Mouse (Mus musculus) liver, embryonic 15.5 days (tissue): Measurements from ENCODE around the gene Jam3. TPM values are rescaled to one million over a fixed set of nuclear protein-coding genes. Genes with fewer than 3 reads are reported as not detected.

Source experiments
- ATAC-seq: fragments of 200-750 bp; cut with Nextera tagmentation; 2 replicates; pipeline ENCODE4 v1.8.0; 2017; ENCODE audit warnings: moderate number of reproducible peaks, mild to moderate bottlenecking, moderate library complexity; ENCODE audit not compliant: insufficient read depth
- H3K27ac ChIP-seq: fragments of 300-500 bp; sonication (generic); replicated peaks from 2 replicates; pipeline ENCODE4 v1.5.1; 2015; ENCODE audit warnings: mild to moderate bottlenecking, inconsistent platforms
- H3K27me3 ChIP-seq: fragments of 300-500 bp; sonication (generic); 2 replicates; pipeline ENCODE4 v1.6.1; 2015; ENCODE audit warnings: mild to moderate bottlenecking, inconsistent platforms
- H3K36me3 ChIP-seq: fragments of 300-500 bp; sonication (generic); replicated peaks from 2 replicates; pipeline ENCODE4 v1.6.1; 2015; ENCODE audit warnings: moderate library complexity, mild to moderate bottlenecking, inconsistent platforms
- H3K4me1 ChIP-seq: fragments of 300-500 bp; sonication (generic); replicated peaks from 2 replicates; pipeline ENCODE4 v1.6.1; 2015; ENCODE audit warnings: inconsistent platforms
- H3K4me2 ChIP-seq: fragments of 300-500 bp; sonication (generic); 2 replicates; pipeline ENCODE4 v1.6.1; 2015; ENCODE audit warnings: moderate library complexity, mild to moderate bottlenecking, inconsistent platforms
- H3K4me3 ChIP-seq: fragments of 300-500 bp; sonication (generic); replicated peaks from 2 replicates; pipeline ENCODE4 v1.5.1; 2015; ENCODE audit warnings: mild to moderate bottlenecking, inconsistent platforms
- H3K9ac ChIP-seq: fragments of 300-500 bp; sonication (generic); 2 replicates; pipeline ENCODE4 v1.6.1; 2015; ENCODE audit warnings: moderate library complexity, mild to moderate bottlenecking, inconsistent platforms
- H3K9me3 ChIP-seq: fragments of 300-500 bp; sonication (generic); replicated peaks from 2 replicates; pipeline ENCODE4 v1.6.1; 2016; ENCODE audit warnings: inconsistent platforms
- WGBS: fragments of 180-500 bp; shearing (Covaris S2); methylation state at CpG from one replicate; pipeline ENCODE4 v1.1.7; 2015; ENCODE audit warnings: mixed read lengths; ENCODE audit not compliant: insufficient replicate concordance; 5-methylcytosine and 5-hydroxymethylcytosine counted together
- polyA plus RNA-seq: library from polyadenylated mRNA; unstranded; fragments of >200 nt; fragmentation: Nextera tagmentation; extraction: Ambion mirVana; gene quantifications from 2 replicates; pipeline ENCODE4 v1.2.1, GENCODE M21; 2015

The Jam3 gene
- polyA plus RNA-seq, 1 experiment from 2014 or later = 3.4 TPM

DNA sequence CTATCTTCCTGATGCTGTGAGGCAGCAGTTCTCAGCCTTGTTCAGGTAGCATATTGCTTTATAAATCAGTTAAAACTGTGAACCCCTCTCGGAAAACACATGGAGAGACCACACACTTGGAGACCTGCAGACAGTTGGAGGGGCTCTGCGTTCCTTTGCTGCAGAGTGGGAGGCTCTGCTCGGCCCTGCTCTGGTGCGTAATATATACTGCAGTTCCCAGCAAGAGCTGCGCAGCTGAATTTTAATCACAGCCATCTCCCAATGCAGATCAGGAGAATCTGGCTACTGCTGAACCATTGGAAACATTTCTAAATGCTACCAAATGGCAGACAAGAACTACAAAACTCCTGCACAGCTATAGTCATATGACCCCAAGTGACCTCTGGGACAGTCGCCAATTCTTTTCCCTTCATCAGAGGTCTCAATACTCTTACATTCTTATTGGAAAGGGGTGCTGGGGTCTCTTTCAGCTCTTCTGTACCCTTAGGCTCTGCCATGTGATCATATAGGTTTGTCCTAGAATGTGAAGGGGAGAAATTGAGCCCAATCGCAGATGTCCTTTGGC lies 33.5 kb upstream of the Jam3 start:
- Histone ChIP-seq H3K27ac (no peak overlapping the region), H3K4me2 (no peak overlapping the region), H3K9me3 (no peaks in the 10 kb centered on the region), H3K27me3 (no peaks in the 10 kb centered on the region), H3K36me3 (no peaks in the 10 kb centered on the region), H3K4me1 (no peaks in the 10 kb centered on the region; the same call in 1 of the 2 replicates), H3K4me3 (no peak overlapping the region), H3K9ac (no peak overlapping the region)
- ATAC-seq = no peak
- WGBS = 71% methylated on average over 7 of the region's 7 CpGs

GRCm38 (mm10) chr9:27185820-27186219 lies 30.6 kb upstream of the Jam3 start:
- no peak for ATAC-seq

GRCm38 (mm10) chr9:27182087-27182486 lies 26.9 kb upstream of the Jam3 start:
- H3K4me3 ChIP-seq = no peak overlapping the region
- no peak overlapping the region for H3K4me2 ChIP-seq
- WGBS = 48% methylated on average over 5 of the region's 5 CpGs
- no peaks in the 10 kb centered on the region for H3K4me1 ChIP-seq
- no peaks in the 10 kb centered on the region for H3K27me3 ChIP-seq
- ATAC-seq = no peak
- no peak overlapping the region for H3K27ac ChIP-seq
- H3K9me3 ChIP-seq = no peaks in the 10 kb centered on the region
- no peak overlapping the region for H3K9ac ChIP-seq
- H3K36me3 ChIP-seq = no peaks in the 10 kb centered on the region

More at GRCm38 (mm10) chr9:27185820-27186219, 30.6 kb upstream of the Jam3 start:
- H3K9me3 ChIP-seq = no peaks in the 10 kb centered on the region
- no peaks in the 10 kb centered on the region for H3K4me1 ChIP-seq
- no peak overlapping the region for H3K9ac ChIP-seq
- no peak overlapping the region for H3K27ac ChIP-seq
- no peak overlapping the region for H3K4me2 ChIP-seq
- H3K4me3 ChIP-seq = no peak overlapping the region
- H3K36me3 ChIP-seq = no peaks in the 10 kb centered on the region
- no peaks in the 10 kb centered on the region for H3K27me3 ChIP-seq

- H3K27ac ChIP-seq = no peak overlapping the region
- H3K27me3 ChIP-seq = no peaks in the 10 kb centered on the region
- H3K36me3 ChIP-seq = no peaks in the 10 kb centered on the region
- H3K4me3 ChIP-seq = no peak overlapping the region
- H3K9me3 ChIP-seq = no peaks in the 10 kb centered on the region
- H3K4me2 ChIP-seq = no peak overlapping the region
- no peak overlapping the region for H3K9ac ChIP-seq
- H3K4me1 ChIP-seq = no peaks in the 10 kb centered on the region
- ATAC-seq = no peak
- WGBS = 32% methylated on average over 3 of the region's 3 CpGs
These were observed 25.3 kb upstream of the Jam3 start for GRCm38 (mm10) chr9:27180492-27180891.

DNA sequence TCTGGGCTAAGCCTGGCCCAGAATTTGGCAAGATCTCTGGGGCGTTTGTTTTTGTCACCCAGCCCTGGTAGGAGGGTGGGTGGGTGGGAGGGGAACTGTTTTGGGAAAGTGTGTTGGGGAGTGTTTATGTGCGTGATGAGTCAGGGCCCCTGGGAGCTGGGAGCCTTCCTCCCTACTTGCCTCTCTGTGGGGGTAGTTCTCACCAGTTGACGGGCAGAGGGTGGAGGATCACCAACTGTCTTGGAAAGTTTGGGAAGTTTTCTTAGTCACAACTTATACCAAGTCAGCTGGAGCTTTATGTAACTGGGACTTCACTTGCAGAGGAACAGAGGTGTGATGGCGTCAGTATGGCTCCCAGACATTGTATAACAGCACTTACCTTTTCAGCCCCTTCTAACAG lies 23.7 kb upstream of the Jam3 start:
- Histone ChIP-seq H3K9ac (no peak overlapping the region), H3K9me3 (no peaks in the 10 kb centered on the region), H3K36me3 (no peaks in the 10 kb centered on the region), H3K4me3 (no peak overlapping the region), H3K4me1 (no peaks in the 10 kb centered on the region), H3K27me3 (no peaks in the 10 kb centered on the region), H3K4me2 (no peak overlapping the region), H3K27ac (no peak overlapping the region)
- WGBS = 42% methylated on average over 4 of the region's 4 CpGs
- ATAC-seq = no peak

DNA sequence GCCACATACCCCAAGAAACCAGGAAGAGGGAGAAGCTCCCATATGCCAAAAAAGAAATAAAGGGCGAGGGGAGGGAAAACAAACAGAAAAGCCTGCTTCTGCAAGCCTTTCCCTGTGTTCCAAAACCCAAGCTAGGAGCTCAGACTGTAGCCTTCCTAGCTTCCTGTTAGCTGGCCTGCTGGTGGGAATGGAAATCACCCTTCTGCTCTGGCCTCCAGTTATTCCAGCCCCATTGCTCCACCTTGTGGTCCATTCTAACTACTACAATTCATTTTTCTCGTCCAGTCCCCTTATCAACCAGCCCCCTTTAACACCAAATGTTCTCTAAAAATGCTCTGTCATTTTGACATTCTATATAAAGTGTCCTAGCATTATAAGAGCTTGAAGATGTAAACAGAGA lies 20.9 kb upstream of the Jam3 start:
- WGBS = 3% methylated on average over 2 of the region's 2 CpGs
- H3K9me3 ChIP-seq = no peaks in the 10 kb centered on the region

GRCm38 (mm10) chr9:27175682-27176081 lies 20.5 kb upstream of the Jam3 start:
- Histone ChIP-seq H3K9me3 (no peaks in the 10 kb centered on the region), H3K4me3 (no peak overlapping the region), H3K36me3 (no peaks in the 10 kb centered on the region), H3K9ac (no peak overlapping the region), H3K27me3 (no peaks in the 10 kb centered on the region), H3K27ac (no peak overlapping the region), H3K4me2 (no peak overlapping the region), H3K4me1 (no peaks in the 10 kb centered on the region)
- 66% methylated on average over 6 of the region's 6 CpGs for WGBS
- ATAC-seq = no peak

More for the DNA sequence above, 20.9 kb upstream of the Jam3 start:
- H3K9ac ChIP-seq = no peak overlapping the region
- H3K27ac ChIP-seq = no peak overlapping the region
- no peaks in the 10 kb centered on the region for H3K4me1 ChIP-seq
- no peak overlapping the region for H3K4me3 ChIP-seq
- H3K36me3 ChIP-seq = no peaks in the 10 kb centered on the region
- ATAC-seq = no peak
- no peaks in the 10 kb centered on the region for H3K27me3 ChIP-seq
- H3K4me2 ChIP-seq = no peak overlapping the region

DNA sequence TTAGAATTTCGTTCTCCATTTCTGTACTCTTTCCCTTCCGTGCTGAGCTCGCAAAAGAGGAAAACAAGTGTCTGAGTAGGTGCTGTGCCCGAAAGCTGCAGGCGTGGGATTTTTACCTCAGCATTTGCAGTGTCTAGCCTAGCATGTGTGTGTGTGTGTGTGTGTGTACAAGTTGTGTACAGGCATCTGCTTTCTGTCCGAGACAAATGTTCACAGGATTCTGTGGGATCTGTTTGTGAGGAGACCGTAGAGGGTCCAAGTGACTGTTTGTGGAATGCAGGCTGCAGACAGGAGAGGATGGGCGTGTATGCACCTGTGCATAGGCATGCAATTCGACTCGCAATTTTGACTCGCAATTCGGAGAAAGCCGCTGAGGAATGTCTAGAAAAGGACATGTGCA lies 20.0 kb upstream of the Jam3 start:
- Histone ChIP-seq H3K4me3 (no peak overlapping the region), H3K36me3 (no peaks in the 10 kb centered on the region), H3K4me1 (no peaks in the 10 kb centered on the region), H3K4me2 (no peak overlapping the region), H3K9ac (no peak overlapping the region), H3K27me3 (no peaks in the 10 kb centered on the region), H3K27ac (no peak overlapping the region), H3K9me3 (no peaks in the 10 kb centered on the region)
- WGBS = 70% methylated on average over 13 of the region's 13 CpGs
- ATAC-seq = no peak

- 51% methylated on average over 5 of the region's 5 CpGs for WGBS
These were observed 18.9 kb upstream of the Jam3 start for GRCm38 (mm10) chr9:27174079-27174478.

GRCm38 (mm10) chr9:27173646-27174045 lies 18.4 kb upstream of the Jam3 start:
- no peaks in the 10 kb centered on the region for H3K27me3 ChIP-seq
- no peak overlapping the region for H3K27ac ChIP-seq
- no peak overlapping the region for H3K9ac ChIP-seq
- H3K36me3 ChIP-seq = no peaks in the 10 kb centered on the region
- no peaks in the 10 kb centered on the region for H3K9me3 ChIP-seq
- H3K4me1 ChIP-seq = no peaks in the 10 kb centered on the region
- 59% methylated on average over 2 of the region's 2 CpGs for WGBS
- no peak overlapping the region for H3K4me2 ChIP-seq
- no peak for ATAC-seq
- no peak overlapping the region for H3K4me3 ChIP-seq

More at GRCm38 (mm10) chr9:27174079-27174478, 18.9 kb upstream of the Jam3 start:
- H3K27me3 ChIP-seq = no peaks in the 10 kb centered on the region
- no peak overlapping the region for H3K4me3 ChIP-seq
- no peaks in the 10 kb centered on the region for H3K4me1 ChIP-seq
- H3K27ac ChIP-seq = no peak overlapping the region
- ATAC-seq = no peak
- no peak overlapping the region for H3K4me2 ChIP-seq
- H3K9ac ChIP-seq = no peak overlapping the region
- no peaks in the 10 kb centered on the region for H3K9me3 ChIP-seq
- no peaks in the 10 kb centered on the region for H3K36me3 ChIP-seq

DNA sequence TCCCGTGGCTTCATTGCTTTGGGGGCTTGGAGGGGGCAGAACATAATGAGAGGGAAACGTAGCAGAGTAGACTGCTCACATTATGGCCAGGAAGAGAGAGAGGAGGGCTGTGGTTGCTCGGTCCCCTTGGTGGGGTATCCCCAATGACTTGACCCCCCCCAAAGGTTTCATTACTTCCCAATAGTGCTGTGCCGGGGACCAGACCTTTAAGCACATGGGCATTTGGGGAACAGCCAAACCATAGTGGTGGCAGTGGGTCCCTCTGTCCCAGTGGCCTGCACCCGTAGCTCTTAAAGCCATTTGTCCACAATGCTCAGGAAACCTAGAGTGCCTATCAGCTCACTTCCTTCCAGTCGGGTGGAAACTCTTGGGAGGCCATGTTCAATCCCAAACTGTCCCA lies 17.6 kb upstream of the Jam3 start:
- WGBS = 45% methylated on average over 6 of the region's 6 CpGs
- Histone ChIP-seq H3K4me3 (no peak overlapping the region), H3K27me3 (no peaks in the 10 kb centered on the region), H3K4me2 (no peak overlapping the region), H3K9ac (no peak overlapping the region), H3K27ac (no peak overlapping the region), H3K36me3 (no peaks in the 10 kb centered on the region), H3K4me1 (no peaks in the 10 kb centered on the region), H3K9me3 (no peaks in the 10 kb centered on the region)
- ATAC-seq = no peak

DNA sequence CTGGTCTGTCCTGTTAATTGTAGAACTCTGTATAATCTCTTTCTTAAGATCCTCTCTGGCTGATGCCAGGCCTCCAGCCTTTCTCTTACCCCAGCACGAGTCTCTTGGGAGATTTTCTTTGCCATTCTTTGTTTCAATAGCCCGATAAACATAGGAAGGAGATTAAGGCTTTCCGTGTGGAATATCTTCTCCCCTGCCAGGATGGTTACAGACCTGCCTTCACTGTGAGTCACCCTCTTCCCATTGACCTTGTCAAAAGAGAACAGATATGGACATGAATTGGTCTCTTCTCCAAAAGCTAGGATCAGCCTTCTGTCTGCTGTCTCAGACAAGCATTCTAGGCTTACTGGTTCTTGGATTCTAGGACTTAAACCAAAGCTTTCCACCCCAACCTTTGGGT lies 15.5 kb upstream of the Jam3 start:
- 68% methylated on average over 3 of the region's 3 CpGs for WGBS
- no peaks in the 10 kb centered on the region for H3K27me3 ChIP-seq
- H3K4me3 ChIP-seq = no peak overlapping the region
- no peak overlapping the region for H3K9ac ChIP-seq
- no peaks in the 10 kb centered on the region for H3K36me3 ChIP-seq
- H3K4me1 ChIP-seq = no peaks in the 10 kb centered on the region
- no peaks in the 10 kb centered on the region for H3K9me3 ChIP-seq
- ATAC-seq = no peak
- no peak overlapping the region for H3K27ac ChIP-seq
- no peak overlapping the region for H3K4me2 ChIP-seq
